Mouse (Mus musculus) kidney, postnatal 14 days (tissue): ENCODE measurements around the gene Olfr5.

ENCODE experiments used
- DNase-seq: peaks from one replicate; pipeline ENCODE4 v3.0.0; 2022; ENCODE audit warnings: mixed read lengths

Olfr5 gene

DNA sequence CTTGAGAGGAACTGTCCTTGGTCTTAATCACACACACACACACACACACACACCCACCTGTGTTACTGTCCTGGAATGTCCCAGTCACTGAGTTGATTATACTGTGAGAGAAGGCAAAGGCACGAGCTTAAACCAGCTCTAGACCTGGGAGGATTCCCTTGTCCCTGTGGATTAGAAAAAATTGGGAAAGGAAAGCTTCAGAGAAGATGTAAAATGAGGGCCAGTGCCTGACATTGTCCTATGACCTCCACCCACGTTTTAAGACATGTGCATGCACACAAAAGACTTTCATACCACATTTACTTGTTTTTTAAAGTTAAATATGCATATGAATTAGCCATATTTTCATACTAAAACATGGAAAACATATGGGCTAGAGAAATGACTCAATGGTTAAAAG is at the start of gene Olfr5:
Gene Olfr5 (minus strand): TSS at position 101 of the 400 bp plus-strand sequence.
- DNase-seq: no peak

DNA sequence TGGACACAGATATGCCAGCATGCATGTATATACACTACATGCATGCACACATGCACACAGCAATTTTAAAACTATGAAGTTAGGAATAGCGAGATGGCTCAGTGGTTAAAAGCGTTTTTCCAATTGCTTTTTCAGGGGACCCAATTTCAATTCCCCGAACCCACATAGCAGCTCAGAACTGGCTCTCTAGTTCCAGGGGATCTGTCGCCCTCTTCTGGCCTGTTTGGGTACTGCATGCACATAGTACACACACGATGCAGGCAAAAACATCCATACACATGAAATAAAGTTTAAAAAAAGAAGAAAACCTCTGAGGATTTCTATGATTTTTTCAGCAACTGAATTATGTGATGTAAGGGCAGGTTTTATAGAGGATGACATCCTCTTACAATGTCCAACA is 39.4 kb upstream of the Olfr5 start:
- no peak for DNase-seq

DNA sequence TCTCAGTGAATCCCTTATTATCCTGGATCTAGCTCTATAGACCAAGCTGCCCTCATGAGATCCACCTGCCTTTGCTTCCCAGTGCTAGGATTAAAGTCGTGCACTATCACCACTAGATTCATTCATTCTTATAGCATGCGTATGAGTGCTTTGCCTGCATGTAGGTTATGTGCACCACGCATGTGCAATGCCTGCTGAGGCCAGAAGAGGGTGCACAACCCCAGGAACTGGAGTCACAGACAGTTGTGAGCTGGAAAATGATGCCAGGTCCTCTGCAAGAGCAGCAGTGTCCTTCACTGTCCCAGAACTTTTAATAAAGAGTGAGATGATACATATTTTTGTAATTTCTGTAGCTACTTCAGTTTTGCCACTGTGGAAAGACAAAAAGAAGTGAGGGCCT is 38.3 kb upstream of the Olfr5 start:
- DNase-seq: no peak

DNA sequence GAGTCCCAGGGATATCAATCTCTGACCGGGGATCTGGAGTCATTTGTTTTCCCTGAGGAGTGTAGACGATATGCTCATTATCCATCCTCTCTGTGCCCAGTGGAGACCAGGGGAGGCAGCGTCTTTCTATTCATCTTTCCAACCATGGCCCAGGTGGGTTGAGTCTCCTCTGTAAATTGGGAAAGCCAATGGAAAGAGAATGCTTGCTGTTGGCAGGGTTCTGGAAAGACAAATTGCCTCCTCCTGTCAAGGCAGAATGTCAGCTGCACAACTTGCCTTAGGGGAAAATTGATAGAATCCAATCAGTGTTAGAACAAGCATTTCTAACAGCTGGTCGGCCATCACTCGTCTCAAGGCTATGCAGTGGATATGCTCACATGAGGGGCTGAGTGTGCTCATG is 36.1 kb upstream of the Olfr5 start, which contains the start of gene Olfr1349:
Gene Olfr1349 (minus strand): TSS at position 101 of the 400 bp plus-strand sequence.
- no peak for DNase-seq

DNA sequence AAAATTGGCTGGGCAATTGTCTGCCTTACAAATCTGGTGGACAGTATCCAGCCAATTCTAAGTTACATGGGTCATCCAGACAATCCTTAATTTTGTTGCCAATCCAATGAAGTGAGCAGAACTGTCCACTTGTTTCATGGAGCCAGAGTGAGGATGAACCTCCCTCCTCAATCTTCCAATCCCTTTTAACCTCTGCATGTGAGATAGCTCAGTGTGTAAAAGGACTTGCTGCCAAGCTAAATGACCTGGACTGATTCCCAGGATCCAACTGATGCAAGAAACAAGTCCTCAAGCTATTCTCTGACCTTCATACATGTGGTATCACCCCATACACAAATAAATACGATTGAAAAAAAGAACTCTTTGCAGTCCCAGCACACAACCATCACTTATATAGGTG is 34.9 kb upstream of the Olfr5 start:
- DNase-seq: no peak

DNA sequence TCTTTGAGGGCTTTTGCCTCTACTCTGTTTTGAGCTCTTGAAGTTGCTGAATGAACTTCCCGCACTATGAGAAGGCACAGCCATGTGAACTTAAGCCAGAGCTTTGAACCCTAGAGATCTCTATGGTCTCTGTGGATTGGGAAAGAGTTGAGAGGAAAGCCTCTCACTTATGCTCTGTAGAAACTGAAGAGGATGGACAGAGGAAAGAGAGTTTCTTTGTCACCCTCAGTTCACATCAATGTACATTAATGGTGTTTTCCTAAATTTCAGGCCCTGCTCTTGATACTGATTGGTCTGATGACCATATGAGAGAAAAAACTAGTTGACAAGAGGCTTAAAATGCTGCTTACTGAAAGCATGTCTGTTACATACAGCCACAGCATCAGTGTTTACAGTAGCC is 21.9 kb upstream of the Olfr5 start, which contains the start of gene Olfr1348:
Gene Olfr1348 (minus strand): TSS at position 101 of the 400 bp plus-strand sequence.
- no peak for DNase-seq

DNA sequence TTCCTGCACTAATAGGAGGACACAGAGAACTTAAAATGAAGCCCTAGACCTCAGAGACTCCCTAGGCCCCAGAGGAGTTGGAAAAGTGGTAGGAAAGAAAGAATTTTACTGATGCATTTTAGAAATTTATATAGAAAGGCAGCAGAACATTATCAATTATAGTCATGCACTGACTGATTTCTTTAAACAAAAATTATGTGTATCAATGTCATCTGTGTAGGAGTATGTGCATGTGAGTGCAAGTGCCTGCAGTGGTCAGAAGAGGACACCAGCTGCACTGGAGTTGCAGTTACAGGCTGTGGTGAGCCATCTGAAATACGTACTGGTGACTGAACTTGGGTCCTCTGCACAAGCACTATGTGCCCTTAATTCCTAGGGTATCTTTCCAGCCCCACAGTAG is 12.9 kb upstream of the Olfr5 start, which contains the start of gene Olfr1347:
Gene Olfr1347 (minus strand): TSS at position 101 of the 400 bp plus-strand sequence.
- no peak for DNase-seq

DNA sequence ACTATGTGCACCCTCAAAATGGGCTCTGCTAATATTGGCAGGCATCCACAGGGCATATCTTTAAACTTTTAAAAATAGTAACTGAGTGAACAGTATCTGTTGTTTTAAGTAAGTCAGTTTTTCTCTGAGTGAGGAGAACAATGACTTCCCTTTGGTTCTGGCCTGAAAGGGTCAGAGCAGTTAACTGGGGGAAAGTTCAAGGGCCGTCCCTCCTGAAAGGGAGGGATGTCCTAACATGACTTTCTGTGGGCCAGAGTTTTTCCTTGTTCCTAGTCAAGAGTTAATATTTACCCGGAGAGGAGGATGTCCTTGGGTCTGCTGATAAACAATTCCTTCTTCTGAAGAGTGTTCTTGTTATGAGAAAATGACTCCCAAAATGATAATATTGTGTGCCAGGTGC is 9.1 kb downstream of the Olfr5 start:
- peak; percentile 26 for DNase-seq

DNA sequence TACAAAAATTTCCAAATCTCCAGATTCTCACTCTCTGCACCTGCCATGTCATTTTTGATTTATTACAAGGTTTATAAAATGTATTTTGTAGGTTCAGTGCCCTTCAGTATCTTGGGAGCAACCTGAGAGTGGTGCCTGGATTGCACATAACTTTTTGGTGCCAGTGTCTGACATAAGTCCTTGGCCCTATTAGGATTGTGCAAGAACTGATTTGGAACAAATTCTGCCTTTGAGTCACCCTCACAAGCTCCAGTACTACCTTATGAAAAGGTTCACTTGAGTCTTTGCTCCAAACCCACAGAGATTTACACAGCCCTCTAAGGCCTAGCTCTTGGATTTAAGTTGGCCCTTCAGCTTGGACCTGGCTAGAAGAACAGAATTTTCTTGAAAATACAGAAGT is 19.8 kb downstream of the Olfr5 start, which contains the start of gene Olfr1346:
Gene Olfr1346 (plus strand): TSS at position 151 of the 400 bp plus-strand sequence.
- DNase-seq: no peak

DNA sequence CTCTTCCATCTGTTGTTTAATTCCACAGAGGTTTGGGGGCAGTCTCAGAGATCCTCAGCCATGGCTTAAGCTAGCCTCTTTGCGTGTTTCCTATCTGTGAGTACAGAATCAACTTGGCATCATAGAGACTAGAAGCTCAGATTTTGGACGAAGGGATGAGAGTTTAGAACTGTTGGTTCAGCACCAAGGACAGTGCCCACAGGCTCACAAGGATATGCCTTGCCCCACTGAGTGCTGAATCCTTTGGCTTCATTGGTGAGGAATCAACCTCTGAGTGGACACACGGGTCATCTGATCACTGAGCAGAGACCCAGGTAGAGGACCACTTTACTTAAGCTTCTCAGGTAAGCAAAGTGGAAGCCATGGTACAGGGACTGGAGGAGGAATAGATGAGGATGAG is 30.3 kb downstream of the Olfr5 start:
- no peak for DNase-seq

DNA sequence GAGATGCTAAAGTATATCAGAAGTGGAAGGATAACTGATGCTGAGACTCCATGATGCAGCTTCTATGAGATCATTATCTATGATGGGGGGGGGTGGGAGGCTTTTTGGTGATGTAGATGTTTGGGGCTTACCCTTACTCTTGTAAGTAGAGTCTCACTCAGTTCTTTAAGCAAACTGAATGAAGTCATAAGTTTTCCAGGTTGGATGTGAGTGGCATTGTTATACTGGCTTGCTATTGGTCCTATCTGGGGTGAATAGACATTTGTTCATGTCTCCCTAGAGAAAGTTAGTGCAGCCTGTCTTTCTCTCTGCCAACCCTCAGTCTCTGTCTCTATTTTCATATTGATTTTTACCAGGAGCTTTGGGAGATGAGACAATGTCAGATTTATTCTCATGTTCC is 30.9 kb downstream of the Olfr5 start, which contains the start of gene Olfr1336:
Gene Olfr1336 (plus strand): TSS at position 301 of the 400 bp plus-strand sequence.
- no peak for DNase-seq

DNA sequence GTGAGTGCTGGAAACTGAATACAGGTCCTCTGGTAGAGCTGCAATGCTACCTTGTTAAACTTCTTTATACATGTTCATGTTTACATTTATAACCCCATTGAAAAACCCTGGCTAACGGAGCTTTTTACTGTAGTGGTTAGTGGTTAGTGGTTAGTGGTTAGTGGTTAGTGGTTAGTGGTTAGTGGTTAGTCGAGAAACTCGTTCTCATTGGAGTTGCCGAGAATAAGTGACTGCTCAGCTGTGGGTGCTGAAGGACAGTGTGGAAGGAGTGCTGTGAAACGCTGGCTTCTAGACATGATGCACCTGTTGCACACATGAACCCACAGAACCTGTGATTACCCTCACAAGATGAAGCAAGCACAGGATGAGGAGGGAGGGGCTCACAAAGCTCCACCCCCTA is 39.0 kb downstream of the Olfr5 start:
- no peak for DNase-seq

DNA sequence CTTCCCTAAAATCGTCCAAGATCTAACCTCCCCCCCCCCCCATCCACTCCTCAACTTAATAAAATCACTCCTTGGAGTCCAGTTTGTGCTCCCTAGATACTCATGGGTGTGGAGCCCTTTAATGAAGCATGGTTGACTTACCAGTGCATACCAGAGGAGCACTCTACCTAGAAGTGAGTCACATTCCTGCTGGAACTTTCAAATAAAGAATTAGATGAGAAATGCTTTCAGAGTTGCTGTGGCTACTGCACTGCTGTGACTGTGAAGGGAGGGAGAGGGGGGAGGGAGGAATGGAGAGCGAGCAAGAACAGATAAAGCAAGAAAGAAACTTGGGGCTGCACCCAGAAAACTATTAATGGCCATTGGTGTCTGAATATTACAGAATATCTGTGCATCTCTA is 45.6 kb downstream of the Olfr5 start:
- DNase-seq: no peak

DNA sequence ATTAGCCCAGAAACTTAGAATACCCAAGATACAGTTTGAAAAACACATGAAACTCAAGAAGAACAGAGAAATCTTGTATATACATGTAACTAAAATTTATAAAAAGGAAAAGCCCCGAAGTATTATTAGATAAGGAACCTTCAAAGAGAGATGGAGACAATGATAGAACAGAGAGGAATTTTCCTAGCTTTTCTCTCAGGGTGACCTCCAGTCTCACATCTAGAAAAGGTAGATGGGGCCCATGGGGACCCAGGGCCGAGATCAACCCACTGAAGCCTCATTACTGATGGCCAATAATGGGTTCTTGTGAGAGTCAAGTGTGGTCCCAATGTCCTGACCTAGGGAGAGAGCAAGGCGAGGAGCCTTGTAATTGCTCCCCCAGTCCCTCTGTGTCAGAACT is 48.4 kb downstream of the Olfr5 start, which contains the start of gene Olfr1344:
Gene Olfr1344 (plus strand): TSS at position 301 of the 400 bp plus-strand sequence.
- no peak for DNase-seq

DNA sequence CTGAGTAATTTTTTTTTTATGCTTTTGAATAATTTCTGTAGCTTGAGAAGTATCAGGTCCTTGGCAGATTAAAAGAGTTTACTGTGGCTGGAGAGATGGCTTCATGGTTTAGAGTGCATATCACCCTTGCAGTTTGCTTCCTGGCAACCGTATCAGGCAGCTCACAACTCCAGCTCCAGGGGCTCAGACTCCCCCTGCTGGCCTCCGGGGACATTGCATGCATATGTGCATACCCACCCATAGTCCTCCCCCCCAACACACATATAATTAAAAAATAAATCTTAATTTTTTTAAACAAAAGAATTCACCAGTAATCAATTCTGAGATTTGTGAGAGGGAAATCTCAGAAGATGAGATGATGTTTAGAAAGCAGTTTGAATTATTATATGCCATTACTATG is 56.4 kb downstream of the Olfr5 start:
- peak; percentile 22 for DNase-seq

DNA sequence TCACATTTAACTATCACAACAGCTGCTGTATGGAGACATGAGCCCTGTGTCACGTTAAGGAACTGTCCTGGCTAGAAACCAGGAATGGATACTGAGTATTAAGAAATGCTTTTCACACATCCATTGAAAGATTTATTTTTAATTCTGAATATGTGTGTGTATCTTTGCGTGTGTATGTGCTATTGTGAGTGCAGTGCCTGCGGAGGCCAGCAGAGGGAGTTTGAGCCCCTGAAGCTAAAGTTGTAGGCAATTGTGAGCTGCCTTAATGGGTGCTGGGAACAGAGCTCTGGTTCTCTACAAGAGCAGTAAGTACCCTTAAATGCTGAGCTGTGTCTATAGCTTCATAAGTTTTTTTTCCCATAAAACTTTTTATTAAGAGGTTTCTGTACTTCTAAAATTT is 57.4 kb downstream of the Olfr5 start:
- no peak for DNase-seq
